Mouse (Mus musculus) lung, postnatal 14 days (tissue): ENCODE measurements at regions not wholly inside any gene's neighbourhood (a gene's known extent, or its start where the extent isn't known, plus 50 kb on each side); places are given as distances from the start of the nearest gene placed in this dataset.

Experiments used
- DNase-seq: peaks from one replicate; pipeline ENCODE4 v3.0.0; 2021

DNA sequence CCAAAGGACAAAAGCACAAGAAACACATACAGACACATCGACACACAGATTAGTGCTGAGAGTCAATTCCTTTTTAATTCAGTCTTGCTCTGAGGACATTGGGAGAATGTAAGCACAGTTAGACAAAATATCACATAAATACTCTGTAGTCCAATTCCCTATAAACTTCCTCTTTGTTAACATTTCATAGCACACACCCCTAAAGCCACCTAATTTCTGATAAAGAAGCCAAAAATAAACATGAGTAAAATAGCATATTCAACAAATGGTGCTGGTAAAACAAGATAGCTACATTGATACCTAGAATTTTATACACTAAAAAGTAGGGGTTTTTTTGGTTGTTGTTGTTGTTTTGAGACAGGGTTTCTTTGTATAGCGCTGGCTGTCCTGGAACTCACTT is 356.6 kb downstream of the Smarca1 start:
- no peak for DNase-seq

DNA sequence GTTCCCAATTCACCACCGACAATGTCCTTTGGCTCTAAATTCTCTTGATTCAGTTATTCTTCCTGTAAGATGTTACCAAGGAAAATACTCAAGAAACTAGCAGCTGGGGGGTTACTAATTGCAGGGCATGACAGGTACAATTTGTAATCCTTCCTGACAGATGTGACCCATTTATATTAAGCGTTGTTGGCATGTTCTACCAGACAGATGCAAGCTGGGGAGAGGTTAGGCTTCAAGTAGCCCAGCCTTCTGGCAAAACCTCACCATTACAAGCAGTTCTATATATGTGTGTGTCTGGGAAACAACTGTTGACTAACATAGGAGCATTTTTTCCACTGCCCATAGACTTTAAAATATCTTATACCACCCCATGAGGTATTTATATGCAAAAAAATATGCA is 397.7 kb downstream of the Smarca1 start:
- no peak for DNase-seq

DNA sequence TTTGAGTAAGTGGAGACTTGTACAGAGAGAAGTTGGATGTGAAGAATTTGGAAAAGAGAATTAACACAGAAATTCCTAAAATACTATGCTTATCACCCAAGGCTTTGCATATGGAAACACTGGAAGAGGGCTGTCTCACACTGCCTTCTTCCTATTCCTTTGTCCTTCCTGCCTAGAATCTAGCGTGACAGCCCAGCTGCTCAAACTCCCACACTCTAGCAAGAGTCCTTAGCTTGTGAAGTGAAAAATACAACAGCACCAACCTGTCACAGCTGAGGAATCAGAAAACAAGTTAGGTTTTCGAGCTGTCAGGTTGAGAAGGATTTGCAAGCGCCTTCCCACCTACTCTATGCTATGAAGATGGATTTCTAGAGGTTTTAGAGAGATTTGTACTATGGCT is 410.0 kb downstream of the Smarca1 start:
- DNase-seq = no peak

DNA sequence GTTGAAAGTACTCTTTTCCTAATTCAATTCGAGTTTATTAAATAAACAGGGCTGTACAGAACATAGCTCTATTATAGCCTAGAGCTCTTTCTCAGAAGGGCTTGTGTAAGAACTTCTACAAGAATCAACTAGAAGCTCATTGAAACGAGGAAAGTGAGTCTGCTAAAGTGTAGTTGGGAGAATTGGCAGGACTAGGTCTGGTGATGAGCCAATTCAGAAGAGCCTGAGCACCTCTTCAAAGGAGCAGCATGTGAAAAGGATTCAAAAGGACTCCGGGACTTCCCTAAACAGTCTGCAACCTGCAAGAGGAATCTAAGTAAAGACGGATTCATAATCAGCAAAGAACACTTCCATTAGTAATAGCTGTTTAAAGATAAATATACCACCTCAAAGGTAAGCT is 414.5 kb downstream of the Smarca1 start:
- DNase-seq = peak; percentile 10

DNA sequence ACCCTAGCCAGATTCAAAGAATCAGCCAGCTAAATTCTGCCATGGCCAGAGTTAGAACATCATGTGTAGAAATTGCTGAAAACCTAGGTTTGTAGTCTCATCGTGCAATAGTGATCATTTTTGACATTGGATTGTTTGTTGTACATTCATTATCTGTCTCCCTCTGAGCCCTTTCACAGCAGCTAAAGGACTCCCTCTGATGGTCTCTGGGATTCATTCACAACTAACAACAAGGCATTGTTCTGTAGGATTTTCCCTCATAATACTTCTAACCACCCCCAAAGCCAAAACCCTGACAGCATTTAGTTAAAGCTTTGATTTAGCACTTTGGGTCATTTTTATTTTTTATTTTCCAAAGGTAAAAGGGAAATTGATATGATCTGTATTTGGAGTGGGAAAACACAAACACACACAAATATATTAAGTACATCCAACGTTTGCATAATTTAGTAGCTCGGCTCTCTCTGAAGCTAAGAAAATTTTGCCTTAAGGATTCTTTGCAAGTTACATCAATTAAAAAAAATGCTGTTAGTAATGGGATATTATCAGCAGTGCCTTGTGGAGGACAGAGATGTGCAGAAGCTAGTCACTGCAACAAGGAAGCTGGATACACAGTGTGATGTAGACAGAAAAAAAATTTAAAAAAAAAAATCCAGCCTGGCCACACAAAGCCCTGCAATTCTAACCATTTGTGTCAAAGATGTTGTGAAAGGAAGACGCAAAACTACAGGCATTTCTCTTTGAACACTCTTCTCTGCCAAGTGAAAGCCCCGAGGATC is 425.9 kb downstream of the Smarca1 start:
- DNase-seq = no peak

DNA sequence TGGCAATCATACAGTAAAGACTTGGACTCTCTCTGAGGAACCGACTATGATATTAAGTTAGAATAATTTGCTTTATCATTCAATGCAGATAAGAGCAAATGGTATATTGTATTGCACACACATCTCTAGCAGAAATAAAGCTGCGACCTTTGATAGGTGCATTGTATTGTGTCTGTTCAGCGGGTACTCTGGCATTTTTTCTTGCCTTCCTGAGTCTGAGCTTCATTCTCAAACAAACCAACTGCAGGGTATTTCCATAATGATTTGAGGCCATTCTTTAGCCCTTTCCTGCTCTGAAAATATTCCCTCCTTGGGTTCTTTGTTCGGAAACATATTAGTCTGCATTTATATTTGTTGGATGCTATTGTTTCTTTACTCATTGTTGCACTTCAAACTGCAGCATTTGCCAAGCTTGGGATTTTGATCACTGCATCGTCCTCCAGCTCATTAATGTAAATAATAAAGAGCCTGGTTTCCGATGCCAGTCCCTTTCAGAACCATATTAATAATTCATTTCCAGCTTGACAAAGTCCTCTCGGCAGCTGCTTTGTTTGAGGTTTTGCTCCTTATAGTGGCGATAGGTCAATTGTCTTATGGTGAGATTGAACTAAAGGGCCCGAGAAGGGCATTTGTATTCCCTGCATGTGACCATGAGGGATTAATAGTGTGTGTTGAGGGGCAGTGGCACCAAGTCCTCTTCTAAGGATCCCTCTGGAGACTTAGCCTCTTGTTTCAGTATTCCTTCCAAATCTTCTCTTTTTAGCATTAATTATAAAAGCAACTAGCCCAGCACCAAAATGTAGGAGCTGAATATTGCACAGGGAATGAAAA is 430.9 kb downstream of the Smarca1 start:
- DNase-seq = no peak
